Mouse (Mus musculus): Measurements from ENCODE around the gene Mpnd. TPM values are rescaled to one million over a fixed set of nuclear protein-coding genes. Genes with fewer than 3 reads are reported as not detected.

Gene Mpnd
- total RNA-seq, 2 experiments from 2014 or later: 102 to 120 TPM

Other genes with a start within 250 kb of the Mpnd start
- 1 to 10 TPM; 6.7 to 9.1 TPM for gene Zfp119a, start 126.8 kb upstream of the Mpnd start, total RNA-seq (2021)
- 1 to 10 TPM; 6.1 TPM for gene Zfp959, start 113.6 kb upstream of the Mpnd start, total RNA-seq (2021)
- 1 to 10 TPM; 2.9 to 3.6 TPM for gene Zfp119b, start 56.2 kb upstream of the Mpnd start, total RNA-seq (2021)
- 1 to 10 TPM; 2.0 to 3.3 TPM for gene Ebi3, start 53.1 kb upstream of the Mpnd start, total RNA-seq (2021)
- 10 to 100 TPM; 14.2 to 15.0 TPM for gene Yju2, start 46.6 kb upstream of the Mpnd start, total RNA-seq (2021)
- gene Shd, start 35.2 kb upstream of the Mpnd start, total RNA-seq (2021): 10 to 100 TPM; 34.3 to 39.5 TPM
- 10 to 100 TPM; 89.9 to 97.3 TPM for gene Fsd1, start 19.2 kb upstream of the Mpnd start, total RNA-seq (2021)
- gene Stap2, start 127 bp upstream of the Mpnd start, total RNA-seq (2021): 1 to 10 TPM; 4.4 to 4.7 TPM
- gene Sh3gl1, start 30.9 kb downstream of the Mpnd start, total RNA-seq (2021): 10 to 100 TPM; 51.4 to 57.8 TPM
- gene Chaf1a, start 34.7 kb downstream of the Mpnd start, total RNA-seq (2021): 1 to 10 TPM; 2.5 to 4.0 TPM
- 10 to 100 TPM; 74.4 to 89.6 TPM for gene Ubxn6, start 69.3 kb downstream of the Mpnd start, total RNA-seq (2021)
- 10 to 100 TPM; 97.6 to 97.9 TPM for gene Hdgfl2, start 73.9 kb downstream of the Mpnd start, total RNA-seq (2021)
- gene Plin4, start 104.1 kb downstream of the Mpnd start, total RNA-seq (2021): 1 to 10 TPM in 1 of 2 experiments, under 1 TPM in 1; 0.36 to 1.1 TPM
- gene Plin5, start 111.9 kb downstream of the Mpnd start, total RNA-seq (2021): 1 to 10 TPM in 1 of 2 experiments, under 1 TPM in 1; 0.46 to 1.1 TPM
- gene Lrg1, start 116.3 kb downstream of the Mpnd start, total RNA-seq (2021): 1 to 10 TPM; 1.2 to 2.8 TPM
- 100 to 1,000 TPM; 135 to 144 TPM for gene Sema6b, start 134.6 kb downstream of the Mpnd start, total RNA-seq (2021)
- gene Tnfaip8l1, start 156.8 kb downstream of the Mpnd start, total RNA-seq (2021): 1 to 10 TPM; 8.3 to 9.8 TPM
- gene Mydgf, start 178.2 kb downstream of the Mpnd start, total RNA-seq (2021): 10 to 100 TPM; 47.2 to 48.0 TPM
- gene Dpp9, start 213.2 kb downstream of the Mpnd start, total RNA-seq (2021): 10 to 100 TPM; 50.5 to 57.1 TPM